Mouse (Mus musculus) G1E (cell line): ENCODE data around the gene Grm2.

ENCODE experiments used
- CTCF ChIP-seq: IDR thresholded peaks from 2 replicates; pipeline ENCODE4 v1.5.1; 2012; ENCODE audit warnings: low read depth, low read length, inconsistent platforms, mixed read lengths
- GATA1 ChIP-seq: IDR thresholded peaks from 2 replicates; pipeline ENCODE4 v1.6.1; 2012; ENCODE audit warnings: borderline replicate concordance, low read length, inconsistent platforms, mixed read lengths
- GATA2 ChIP-seq: IDR thresholded peaks from 2 replicates; pipeline ENCODE4 v1.6.1; 2012; ENCODE audit warnings: low read depth, low read length, inconsistent platforms, borderline replicate concordance
- POLR2AphosphoS5 ChIP-seq: IDR thresholded peaks from 2 replicates; pipeline ENCODE4 v1.6.1; 2012; ENCODE audit warnings: low read depth, low read length, inconsistent platforms; ENCODE audit not compliant: insufficient replicate concordance
- TAL1 ChIP-seq: conservative IDR thresholded peaks from 2 replicates; pipeline ENCODE4 v1.6.1; 2012; ENCODE audit warnings: low read depth, low read length, inconsistent platforms, mixed read lengths

DNA sequence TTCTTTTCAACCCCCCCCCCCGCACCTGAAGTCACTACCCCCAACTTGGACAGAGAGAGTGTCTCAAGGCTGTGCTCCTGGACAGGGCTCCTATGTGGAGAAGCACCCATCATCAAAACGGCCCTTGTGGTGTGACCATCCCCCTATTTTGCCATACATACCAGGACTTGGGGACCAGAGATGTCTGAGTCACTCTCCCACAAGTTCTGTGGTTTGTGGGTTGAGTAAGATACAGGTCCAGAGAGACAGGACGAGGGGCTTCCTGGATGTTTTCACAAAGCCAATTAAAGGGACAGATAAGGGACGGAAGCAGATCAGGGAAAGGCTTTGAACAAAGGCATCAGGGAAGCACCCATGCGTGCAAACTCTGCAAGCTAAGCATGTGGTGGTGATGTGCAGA lies 14.5 kb downstream of the Grm2 start:
- TF ChIP-seq CTCF = no peak
- no peak for TF ChIP-seq GATA1
- TF ChIP-seq TAL1 = no peak
- no peak for TF ChIP-seq POLR2AphosphoS5
- no peak for TF ChIP-seq GATA2
